Mouse (Mus musculus) megakaryocyte-erythroid progenitor cell, adult 5-6 weeks (primary cell): ENCODE results near the gene Palm. TPM values are rescaled to one million over a fixed set of nuclear protein-coding genes. Genes with fewer than 3 reads are reported as not detected.

ENCODE experiments used
- ATAC-seq: replicated peaks from 2 replicates; pipeline ENCODE4 v1.8.0; 2016; ENCODE audit warnings: mild to moderate bottlenecking, inconsistent platforms; ENCODE audit not compliant: severe bottlenecking, poor library complexity, low FRiP score, low TSS enrichment
- total RNA-seq, 2 experiments: library from RNA; stranded (forward) in 1 of 2; stranded (reverse) in 1 of 2; fragments of 200-1000, 215-1000 nt in 1 of 2; fragments of >200 nt in 1 of 2; fragmentation: Nextera tagmentation in 1 of 2; gene quantifications; 2 replicates each; pipeline ENCODE4 v1.2.3; 2014 to 2017

Palm gene
- total RNA-seq, 2 experiments from 2014 or later: 6.8 to 11.1 TPM

DNA sequence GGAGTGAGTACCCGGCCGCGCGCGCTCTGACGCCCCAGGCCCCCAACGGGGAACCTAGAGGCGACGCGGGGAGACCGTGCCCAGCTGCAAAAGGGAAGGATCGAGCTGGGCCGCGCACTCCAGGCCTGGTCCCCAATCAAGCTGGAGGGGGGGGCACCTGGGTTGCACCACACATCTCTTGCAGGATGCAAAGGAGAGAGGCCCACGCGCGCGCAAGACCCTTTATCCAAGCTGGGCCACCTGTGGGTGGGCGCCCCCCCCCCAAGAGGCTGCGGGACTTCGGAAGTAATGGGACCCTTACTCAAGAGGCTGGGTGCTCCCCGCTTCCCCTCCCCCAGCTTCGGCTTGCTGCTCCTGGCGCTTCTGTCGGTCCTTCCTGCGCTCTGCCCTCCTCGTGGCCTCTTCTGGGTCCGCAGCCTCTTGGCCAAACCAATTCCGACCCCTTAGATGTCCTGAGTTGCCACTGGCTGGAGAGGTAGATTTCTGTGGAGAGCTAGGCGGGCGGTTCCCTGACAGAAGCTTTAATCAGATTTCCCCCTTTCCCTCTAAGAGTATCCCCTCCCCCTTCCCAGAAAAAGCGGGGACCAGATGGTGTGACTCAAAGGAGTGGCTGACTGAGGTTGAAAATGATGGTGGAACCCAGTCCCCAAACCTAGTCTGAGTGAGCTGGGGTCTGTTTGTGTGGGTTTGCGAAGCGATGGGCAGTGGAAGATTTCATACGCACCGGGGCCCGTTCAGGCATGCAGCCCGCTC, 542 bp downstream of the Palm start:
- no peak for ATAC-seq

DNA sequence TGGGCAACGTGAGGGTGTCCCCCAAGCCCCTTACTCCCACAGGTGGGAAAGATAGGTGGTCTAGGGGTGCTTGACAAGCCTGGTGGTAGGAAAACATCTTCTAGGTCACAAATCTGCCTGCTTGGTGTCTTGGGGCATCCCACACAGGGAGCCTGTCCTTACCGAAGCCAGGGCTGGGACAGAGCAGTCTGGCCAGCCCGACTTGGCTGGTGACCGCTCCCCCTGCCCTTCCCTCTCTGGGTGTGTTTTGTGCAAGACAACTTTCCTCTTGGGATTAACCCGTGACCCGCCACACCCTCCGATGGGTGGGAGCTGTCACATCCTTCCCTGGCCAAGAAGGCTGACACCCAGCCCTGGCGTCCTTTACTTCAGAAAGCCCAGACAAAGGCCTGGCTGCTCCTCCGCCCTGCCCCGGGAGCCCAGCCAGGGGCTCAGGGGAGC, 1.1 kb downstream of the Palm start:
- no peak for ATAC-seq

DNA sequence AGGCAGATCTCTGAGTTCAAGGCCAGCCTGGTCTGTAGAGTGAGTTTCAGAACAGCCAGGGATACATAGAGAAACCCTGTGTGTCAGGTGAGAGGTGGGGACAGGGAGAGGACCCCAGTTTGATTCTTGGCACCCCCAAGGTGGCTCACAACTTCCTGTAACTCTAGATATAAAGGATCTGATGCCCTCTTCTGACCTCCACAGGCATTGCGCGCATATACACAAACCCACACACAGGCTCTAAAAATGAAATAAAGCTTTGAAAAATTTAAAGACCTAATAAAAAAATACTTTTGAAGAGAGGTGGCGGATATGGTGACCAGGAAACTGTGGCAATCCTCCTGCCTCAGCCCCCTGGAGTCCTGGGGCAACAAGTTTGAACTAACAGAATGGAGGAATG, 2.5 kb downstream of the Palm start:
- no peak for ATAC-seq

DNA sequence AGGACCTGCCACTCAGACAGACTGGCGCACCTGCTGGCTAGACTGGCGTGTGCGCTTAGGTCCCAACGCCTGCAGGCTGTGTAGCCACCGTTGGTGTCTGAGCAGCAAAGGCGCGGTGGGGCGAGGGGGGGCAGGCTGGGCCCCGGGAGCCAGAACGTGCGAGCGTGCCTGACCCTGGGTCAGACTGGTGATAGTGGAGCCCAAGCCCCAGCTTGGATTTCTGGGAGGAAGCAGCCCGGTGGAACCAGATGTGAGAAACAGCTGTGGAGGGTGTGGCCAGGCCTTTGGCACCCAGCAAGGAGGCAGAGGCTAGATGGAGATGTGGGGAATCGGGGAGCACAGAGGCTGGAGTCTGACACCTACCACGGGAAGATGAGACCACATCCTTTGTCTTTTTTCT, 4.0 kb downstream of the Palm start:
- ATAC-seq: peak; percentile 47

DNA sequence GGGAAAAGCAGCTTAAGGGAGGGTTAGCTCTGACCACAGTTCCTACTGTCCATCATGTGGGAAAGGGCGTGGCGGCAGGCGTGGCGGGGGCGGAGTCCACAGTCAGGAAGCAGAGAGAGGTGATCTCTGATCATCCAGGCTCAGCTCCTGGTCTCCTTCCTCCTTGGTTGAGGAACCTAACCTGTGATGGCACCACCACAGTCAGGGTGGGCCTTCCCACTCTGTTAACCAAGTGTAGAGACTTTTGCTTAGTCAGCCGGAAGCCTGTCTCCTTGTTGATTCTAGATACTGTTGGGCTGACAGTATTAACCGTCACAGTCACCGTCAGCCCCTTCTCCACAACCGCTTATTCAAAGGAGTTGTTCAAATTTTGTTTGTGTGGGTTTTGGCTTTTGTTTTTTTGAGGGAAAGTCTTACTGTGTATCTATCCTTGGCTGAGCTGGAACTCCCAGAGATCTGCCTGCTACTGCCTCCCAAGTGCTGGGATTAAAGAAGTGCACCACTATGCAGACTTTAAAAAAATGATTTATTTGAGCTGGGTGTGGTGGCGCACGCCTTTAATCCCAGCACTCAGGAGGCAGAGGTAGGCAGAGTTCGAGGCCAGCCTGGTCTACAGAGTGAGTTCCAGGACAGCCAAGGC, 5.0 kb downstream of the Palm start:
- peak; percentile 51 for ATAC-seq

DNA sequence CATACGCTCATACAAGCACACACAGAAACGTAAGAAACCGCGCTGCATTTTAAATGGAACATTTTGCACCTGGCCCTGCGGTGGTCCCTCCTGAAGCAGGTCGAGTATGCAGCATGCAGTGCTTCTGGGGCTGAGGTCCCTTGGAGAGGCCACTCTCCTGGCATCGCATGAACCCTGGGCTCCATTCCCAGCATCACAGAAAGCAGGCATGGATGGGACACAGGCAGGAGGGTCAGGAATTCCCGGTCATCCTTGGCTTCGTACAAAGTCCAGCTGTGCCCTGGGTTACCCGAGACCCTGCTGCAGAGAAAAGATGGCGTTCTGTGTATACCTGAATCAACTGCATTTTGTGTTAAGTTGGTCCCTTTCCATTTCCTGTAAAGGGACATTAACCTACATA, 7.1 kb downstream of the Palm start:
- ATAC-seq: no peak

DNA sequence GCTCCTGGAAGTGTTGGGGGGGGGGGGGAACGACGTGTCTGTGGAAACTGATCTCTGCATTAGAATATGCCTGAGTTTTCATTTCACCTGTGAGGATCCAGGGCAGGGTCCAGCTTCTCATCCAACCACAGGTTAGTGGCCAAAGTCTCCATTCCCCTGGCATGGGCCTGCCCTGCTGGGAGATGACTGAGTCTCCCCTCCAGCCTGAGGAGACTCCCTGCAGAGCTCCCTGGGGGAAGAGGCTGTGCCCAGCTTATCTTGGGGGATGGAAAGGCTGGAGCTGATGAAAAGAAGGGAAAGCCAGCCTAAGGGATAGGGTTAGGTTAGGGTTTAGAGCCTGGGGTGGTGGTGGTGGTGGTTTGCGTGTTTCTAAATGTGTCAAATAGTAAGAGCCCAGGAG, 8.5 kb downstream of the Palm start:
- no peak for ATAC-seq

DNA sequence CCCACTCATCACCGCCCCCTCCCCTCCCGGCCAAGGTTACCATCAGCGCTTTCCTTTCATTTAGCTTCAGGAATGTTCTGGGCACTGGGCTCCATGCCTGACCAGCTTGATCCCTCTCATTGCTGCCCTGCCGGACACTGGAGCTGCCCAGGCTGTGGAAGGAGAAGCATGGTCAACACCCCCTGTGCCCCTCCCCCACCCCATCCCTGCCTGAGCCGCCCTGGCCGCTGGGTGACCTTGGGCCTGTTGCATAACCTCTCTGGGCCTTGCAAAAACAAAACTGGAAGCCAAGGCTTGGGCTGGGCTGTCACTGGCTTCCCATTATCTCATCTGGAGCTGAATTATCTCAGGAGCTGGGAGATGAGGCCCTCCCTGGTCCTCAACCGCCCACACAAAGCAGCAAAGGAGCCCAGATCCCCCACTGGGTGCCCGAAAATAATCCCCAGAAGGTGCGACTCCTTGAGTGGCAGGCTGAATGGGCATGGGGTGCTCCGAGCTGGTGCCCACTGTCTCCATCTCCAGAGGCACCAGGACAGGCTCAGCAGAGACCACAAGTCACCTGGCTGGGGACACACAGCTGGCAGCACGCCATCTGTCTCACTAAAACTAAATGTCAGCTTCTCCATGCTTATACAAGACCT, 9.1 kb downstream of the Palm start:
- no peak for ATAC-seq

DNA sequence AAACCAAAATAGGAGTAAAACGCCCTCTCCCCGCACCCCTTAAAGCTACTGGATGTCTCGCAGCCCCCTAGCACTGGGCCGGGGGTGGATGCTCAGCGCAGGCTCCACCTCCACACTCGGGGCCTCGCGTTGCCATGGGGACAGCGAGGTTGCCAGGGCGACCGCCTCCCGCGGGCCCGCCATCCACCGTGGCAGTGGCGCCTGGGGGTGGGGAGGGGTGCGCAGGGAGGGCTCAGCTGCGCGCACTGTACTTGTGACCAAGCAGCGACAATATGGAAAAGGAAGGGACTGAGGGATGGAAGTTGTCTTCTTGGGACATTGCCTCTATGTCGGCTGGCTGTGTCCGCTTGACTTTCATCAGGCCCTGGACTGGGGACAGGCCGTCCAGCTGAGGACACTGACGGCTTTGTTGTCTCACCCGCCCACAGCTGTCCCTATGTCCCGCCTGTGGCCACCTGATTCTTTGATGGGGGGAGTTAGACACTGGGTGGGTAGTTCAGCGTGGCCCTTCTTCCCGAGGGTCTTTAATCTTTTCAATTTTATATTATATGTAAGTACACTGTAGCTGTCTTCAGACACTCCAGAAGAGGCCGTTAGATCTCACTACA, 10.4 kb downstream of the Palm start:
- ATAC-seq: no peak

DNA sequence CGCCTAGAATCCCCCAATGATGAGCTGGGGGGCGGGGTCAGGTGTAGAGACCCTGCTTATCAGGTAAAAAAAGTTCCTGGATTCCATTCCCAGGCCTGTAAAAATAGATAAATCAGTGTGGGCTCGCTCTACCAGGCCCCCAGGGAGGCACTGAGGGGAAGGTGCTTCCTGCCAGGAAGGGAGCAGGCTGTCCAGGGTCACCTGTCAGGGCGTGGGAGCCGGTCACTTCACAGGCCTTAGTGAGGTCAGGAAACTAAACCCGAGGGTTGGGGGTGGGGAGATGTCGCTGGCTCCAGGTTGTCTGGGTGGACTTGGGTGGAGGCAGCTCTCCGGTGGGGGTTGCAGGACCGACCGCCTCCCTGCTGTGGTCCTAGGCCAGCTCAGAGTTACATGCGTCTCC, 12.3 kb downstream of the Palm start:
- no peak for ATAC-seq

DNA sequence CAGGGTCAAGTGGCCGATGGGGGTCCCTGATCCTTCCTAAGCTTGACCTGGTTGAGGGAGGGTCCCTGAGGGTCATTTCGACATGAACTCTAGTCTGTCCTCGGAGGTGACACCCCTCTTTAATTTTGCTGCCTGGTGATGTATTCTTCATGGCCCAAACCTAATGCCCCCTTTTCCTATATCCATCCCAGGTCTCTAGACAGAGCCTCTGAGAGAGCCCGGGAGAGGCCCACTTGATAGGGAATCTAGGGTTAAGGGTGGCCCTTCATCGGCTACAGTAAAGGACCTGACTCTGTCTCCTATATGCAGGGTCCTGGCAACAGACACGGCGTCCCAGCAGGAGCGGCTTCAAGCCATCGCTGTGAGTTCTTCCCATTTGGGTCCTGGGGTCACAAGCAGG, 13.0 kb downstream of the Palm start:
- no peak for ATAC-seq

DNA sequence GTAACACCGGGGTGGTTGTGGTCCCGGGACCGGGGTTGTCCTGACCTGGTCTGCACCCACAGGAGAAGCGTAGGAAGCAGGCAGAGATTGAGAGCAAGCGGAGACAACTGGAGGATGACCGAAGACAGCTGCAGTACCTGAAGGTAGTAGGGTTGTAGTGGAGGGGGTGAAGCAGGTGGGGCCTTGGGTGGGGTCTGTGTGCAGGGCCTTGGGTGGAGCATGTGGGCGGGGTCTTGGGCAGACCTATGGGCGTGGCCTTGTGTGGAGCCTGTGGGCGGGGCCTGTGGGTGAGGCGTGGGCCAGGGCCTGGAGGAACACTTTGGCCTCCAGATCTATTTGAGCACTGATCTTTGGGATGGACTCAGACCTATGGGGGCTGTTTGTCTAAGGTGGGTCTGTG, 13.6 kb downstream of the Palm start:
- peak; percentile 24; the same call in 1 of the 2 replicates for ATAC-seq

DNA sequence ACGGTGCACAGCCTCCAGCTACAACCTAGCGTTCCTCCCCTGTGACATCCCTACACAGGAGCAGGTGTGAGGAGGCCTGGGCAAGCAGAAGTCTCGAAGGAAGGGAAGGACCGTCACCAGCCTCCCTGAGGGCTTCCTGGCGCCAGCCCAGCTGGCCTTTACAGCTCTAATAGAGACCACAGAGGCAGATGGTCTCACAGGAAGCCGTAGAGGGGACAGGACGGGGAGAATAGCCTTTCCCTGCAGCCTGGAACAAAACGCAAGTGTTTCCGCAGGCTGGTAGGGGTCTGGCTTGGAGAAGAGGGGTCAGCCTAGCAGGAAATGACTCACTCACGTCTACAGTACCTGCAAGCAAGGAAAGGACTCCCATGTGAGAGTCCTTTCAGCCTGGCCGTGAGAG, 14.5 kb downstream of the Palm start:
- ATAC-seq: no peak

DNA sequence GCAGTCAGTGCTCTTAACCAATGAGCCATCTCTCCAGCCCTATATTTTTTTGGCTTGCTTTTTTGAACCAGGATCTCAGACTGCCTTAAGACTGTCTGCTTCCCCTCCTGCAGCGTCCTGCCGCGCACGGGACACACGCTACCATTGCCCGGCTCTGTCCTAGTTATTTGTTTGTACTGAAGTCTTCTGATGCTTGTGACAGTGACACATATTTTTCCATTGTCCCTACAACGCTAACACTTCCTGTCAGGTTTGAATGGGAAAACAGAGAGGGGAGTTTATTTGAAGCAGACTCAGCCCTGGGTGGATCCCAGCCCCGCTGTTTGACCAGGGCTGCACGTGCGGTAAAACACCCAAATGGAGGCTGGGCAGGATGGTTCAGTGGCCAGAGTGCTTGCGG, 15.4 kb downstream of the Palm start:
- no peak for ATAC-seq

DNA sequence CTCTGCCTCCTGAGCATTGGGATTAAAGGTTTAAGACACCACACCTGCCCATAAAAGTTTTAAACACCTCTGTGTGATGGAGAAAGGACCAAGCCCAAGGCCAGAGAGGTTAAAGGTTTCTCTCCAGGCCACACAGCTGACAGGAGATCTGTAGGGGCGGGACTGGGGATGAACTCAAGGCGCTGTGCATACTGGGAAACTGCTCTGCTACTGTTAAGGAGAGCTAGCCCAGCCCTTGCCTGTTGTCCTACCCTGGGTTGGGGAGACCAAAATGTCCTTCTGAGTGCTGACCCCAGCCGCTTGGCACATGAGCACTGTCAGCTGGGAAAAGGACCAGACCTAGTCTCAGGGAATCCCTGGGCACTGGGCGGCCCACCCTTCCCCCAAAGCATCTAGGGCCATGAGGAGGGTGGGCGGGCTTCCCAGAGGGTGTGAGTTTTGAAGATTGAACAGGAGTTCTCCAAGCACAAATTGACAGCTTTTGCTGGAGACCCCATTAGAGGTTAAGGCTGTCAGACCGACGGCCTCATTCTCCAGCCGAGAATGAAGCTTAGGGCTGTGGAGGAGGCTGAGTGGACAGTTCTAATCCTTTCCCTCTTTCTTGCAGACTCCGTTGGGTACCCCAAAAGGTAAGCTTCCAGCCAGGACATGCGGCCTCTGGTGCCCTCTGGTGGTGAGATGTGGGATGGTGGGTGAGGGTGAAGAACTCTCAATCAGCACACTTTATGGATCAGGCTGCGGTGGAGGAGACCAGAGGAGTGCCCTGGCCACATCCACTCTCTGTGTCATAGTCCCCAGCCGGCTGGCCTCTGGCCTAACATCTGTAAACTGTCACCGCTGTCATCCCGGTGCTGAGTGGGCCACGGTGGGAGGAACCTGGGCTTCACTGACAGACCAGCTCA, 18.6 kb downstream of the Palm start:
- peak; percentile 67 for ATAC-seq

DNA sequence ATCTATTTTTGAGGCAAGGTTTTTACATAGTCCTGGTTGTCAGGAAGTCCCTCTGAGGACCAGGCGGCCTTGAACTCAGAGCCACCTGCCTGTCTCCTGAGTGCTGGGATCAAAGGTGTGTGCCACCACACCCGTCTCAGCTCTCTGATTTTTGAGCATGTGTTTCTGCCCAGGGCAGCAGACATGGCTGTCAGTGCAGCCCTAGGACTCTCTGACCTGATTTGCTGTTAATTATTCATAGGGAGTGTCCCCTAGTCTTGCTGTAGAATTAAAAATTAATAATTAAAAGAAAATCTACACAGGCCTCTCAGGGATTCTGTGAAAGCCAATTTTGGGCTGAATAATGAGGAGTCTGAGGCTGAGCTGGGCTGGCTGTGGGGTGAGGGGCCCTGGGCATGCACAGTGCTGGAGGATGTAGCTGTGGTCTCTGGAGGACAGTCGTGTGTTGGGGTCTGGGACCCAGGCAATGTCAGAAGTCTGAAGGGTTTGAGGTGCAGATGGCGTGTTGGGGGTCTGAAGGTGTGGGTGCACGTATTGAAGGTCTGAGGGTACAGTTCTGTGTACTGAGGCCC, 21.0 kb downstream of the Palm start:
- ATAC-seq: no peak

DNA sequence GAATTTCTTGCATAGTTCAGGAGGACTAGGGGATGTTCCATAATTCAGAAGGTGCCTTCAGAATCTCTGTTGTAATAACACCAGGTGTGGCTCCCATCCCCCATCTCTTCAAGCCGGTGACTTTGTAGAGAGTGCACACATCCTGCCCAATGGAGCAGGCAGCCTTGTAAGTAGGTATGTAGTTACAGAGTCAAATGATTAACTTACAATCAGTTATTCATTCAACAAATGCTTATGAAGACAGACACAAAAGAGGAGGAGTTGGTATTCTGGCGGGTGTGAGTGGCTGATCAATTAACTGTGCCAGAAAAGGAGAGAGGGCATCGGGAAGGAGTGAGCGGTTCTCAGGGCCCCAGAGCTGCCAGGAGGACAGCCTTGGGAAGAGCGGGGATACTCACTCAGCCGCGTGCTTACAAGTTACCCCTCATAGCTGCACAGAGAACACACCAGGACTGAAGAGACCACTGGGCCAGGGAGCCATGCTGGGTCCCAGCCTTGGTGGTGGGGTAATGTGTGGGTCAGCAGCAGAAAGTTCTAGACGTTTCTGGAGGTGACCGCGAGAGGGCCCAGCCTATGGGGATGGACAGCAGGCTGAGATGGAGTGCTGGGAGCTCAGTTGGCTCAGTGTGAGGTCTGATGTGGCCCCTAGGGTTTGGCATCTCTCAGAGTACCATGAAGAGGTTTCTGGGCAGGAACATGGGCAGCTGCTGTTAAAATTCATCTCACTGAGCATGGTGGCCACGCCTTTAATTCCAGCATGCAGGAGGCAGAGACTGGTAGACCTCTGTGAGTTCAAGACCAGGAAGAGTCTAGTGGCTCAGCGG, 22.5 kb downstream of the Palm start:
- ATAC-seq: no peak

DNA sequence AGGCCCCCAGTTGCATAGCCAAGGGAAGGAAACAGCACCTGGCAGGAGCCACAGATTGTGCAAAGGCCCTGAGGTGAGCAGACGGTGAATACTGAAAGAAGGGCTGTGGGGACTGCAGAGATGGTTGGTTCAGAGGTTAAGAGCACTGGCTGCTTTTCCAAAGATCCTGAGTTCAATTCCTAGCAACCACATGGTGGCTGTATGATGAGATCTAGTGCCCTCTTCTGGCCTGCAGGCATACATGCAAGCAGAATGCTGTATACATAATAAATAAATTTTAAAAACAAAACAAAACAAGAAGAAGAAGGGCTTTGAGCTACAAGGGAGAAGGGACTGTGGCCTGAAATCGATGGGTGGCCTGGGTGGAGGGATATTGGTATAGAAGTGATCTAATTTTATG, 23.7 kb downstream of the Palm start:
- no peak for ATAC-seq
